Mouse (Mus musculus): ENCODE data around the gene Myh14. TPM values are rescaled to one million over a fixed set of nuclear protein-coding genes. Genes with fewer than 3 reads are reported as not detected.

Myh14 gene
- polyA plus RNA-seq, 1 experiment from 2014 or later = 4.3 TPM

- ATAC-seq (ENCODE audit: low FRiP score) = no peak
- Histone ChIP-seq H3K9ac (no peak overlapping the region), H3K4me2 (replicated peaks) (no peak overlapping the region), H3K4me3 (no peak overlapping the region), H3K36me3 (no peaks in the 10 kb centered on the region), H3K9me3 (replicated peaks) (no peaks in the 10 kb centered on the region), H3K27ac (no peak overlapping the region), H3K27me3 (no peaks in the 10 kb centered on the region; the same call in 1 of the 2 replicates), H3K4me1 (no peaks in the 10 kb centered on the region)
- WGBS = 53% methylated on average over 8 of the region's 8 CpGs
These were observed 107.4 kb downstream of the Myh14 start for GRCm38 (mm10) chr7:44563284-44563683.

GRCm38 (mm10) chr7:44560435-44561400, 109.9 kb downstream of the Myh14 start:
- Histone ChIP-seq H3K9ac (no peak overlapping the region), H3K4me1 (no peaks in the 10 kb centered on the region), H3K36me3 (no peaks in the 10 kb centered on the region), H3K9me3 (replicated peaks) (no peaks in the 10 kb centered on the region), H3K4me2 (replicated peaks) (no peak overlapping the region), H3K4me3 (no peak overlapping the region), H3K27me3 (peaks cover 9% of the 10 kb centered on the region), H3K27ac (no peak overlapping the region)
- ATAC-seq (ENCODE audit: low FRiP score) = peak; percentile 58; the same call in 1 of the 2 replicates
- 54% methylated on average over 18 of the region's 18 CpGs for WGBS

GRCm38 (mm10) chr7:44557629-44558028, 113.0 kb downstream of the Myh14 start:
- no peaks in the 10 kb centered on the region for H3K36me3 ChIP-seq
- peaks cover 10% of the 10 kb centered on the region for H3K27me3 ChIP-seq
- no peak for ATAC-seq (ENCODE audit: low FRiP score)
- H3K9ac ChIP-seq = no peak overlapping the region
- H3K9me3 ChIP-seq (replicated peaks) = no peaks in the 10 kb centered on the region
- H3K4me3 ChIP-seq = no peak overlapping the region
- H3K4me2 ChIP-seq (replicated peaks) = no peak overlapping the region
- no peak overlapping the region for H3K27ac ChIP-seq
- H3K4me1 ChIP-seq = peaks cover 8% of the 10 kb centered on the region
- WGBS = 76% methylated on average over 2 of the region's 2 CpGs

Other genes starting within 250 kb of the Myh14 start
- 12.6 and 12.7 TPM in 2 replicates for gene Lrrc4b, start 241.8 kb downstream of the Myh14 start, polyA plus RNA-seq (2016; fragmentation: Nextera tagmentation; extraction: Ambion mirVana)
- 1.3 and 3.9 TPM in 2 replicates for gene Aspdh, start 205.5 kb downstream of the Myh14 start, polyA plus RNA-seq (2016; fragmentation: Nextera tagmentation; extraction: Ambion mirVana)
- gene Josd2, start 202.9 kb downstream of the Myh14 start, polyA plus RNA-seq (2016; fragmentation: Nextera tagmentation; extraction: Ambion mirVana) = 60.5 and 65.1 TPM in 2 replicates
- gene Emc10, start 174.3 kb downstream of the Myh14 start, polyA plus RNA-seq (2016; fragmentation: Nextera tagmentation; extraction: Ambion mirVana) = 134 and 142 TPM in 2 replicates
- 25.2 and 26.0 TPM in 2 replicates for gene Fam71e1, start 174.3 kb downstream of the Myh14 start, polyA plus RNA-seq (2016; fragmentation: Nextera tagmentation; extraction: Ambion mirVana)
- gene Mybpc2, start 146.2 kb downstream of the Myh14 start, polyA plus RNA-seq (2016; fragmentation: Nextera tagmentation; extraction: Ambion mirVana) = 0.22 TPM in 1 of 2 replicates, not detected in the other
- gene Spib, start 138.8 kb downstream of the Myh14 start, polyA plus RNA-seq (2016; fragmentation: Nextera tagmentation; extraction: Ambion mirVana) = 0.08 and 0.10 TPM in 2 replicates
- gene Pold1, start 122.0 kb downstream of the Myh14 start, polyA plus RNA-seq (2016; fragmentation: Nextera tagmentation; extraction: Ambion mirVana) = 72.1 and 73.5 TPM in 2 replicates
- gene Nr1h2, start 116.9 kb downstream of the Myh14 start, polyA plus RNA-seq (2016; fragmentation: Nextera tagmentation; extraction: Ambion mirVana) = 71.5 and 75.8 TPM in 2 replicates
- gene Napsa, start 98.5 kb downstream of the Myh14 start, polyA plus RNA-seq (2016; fragmentation: Nextera tagmentation; extraction: Ambion mirVana) = 0.87 and 1.2 TPM in 2 replicates
- gene Kcnc3, start 80.2 kb downstream of the Myh14 start, polyA plus RNA-seq (2016; fragmentation: Nextera tagmentation; extraction: Ambion mirVana) = 3.4 and 3.8 TPM in 2 replicates
- gene Izumo2, start 37.9 kb upstream of the Myh14 start, polyA plus RNA-seq (2016; fragmentation: Nextera tagmentation; extraction: Ambion mirVana) = not detected in 2 replicates
- 32.7 and 34.0 TPM in 2 replicates for gene Vrk3, start 77.6 kb upstream of the Myh14 start, polyA plus RNA-seq (2016; fragmentation: Nextera tagmentation; extraction: Ambion mirVana)
- gene Zfp473, start 80.2 kb upstream of the Myh14 start, polyA plus RNA-seq (2016; fragmentation: Nextera tagmentation; extraction: Ambion mirVana) = 2.3 and 2.8 TPM in 2 replicates
- 69.8 and 73.9 TPM in 2 replicates for gene Nup62, start 145.2 kb upstream of the Myh14 start, polyA plus RNA-seq (2016; fragmentation: Nextera tagmentation; extraction: Ambion mirVana)
- 1.8 and 2.5 TPM in 2 replicates for gene Il4i1, start 145.5 kb upstream of the Myh14 start, polyA plus RNA-seq (2016; fragmentation: Nextera tagmentation; extraction: Ambion mirVana)
- 3.9 and 4.6 TPM in 2 replicates for gene Atf5, start 145.8 kb upstream of the Myh14 start, polyA plus RNA-seq (2016; fragmentation: Nextera tagmentation; extraction: Ambion mirVana)
- 99.3 and 101 TPM in 2 replicates for gene Akt1s1, start 178.1 kb upstream of the Myh14 start, polyA plus RNA-seq (2016; fragmentation: Nextera tagmentation; extraction: Ambion mirVana)
- 103 and 110 TPM in 2 replicates for gene Tbc1d17, start 178.2 kb upstream of the Myh14 start, polyA plus RNA-seq (2016; fragmentation: Nextera tagmentation; extraction: Ambion mirVana)
- 34.7 and 35.1 TPM in 2 replicates for gene Pnkp, start 186.3 kb upstream of the Myh14 start, polyA plus RNA-seq (2016; fragmentation: Nextera tagmentation; extraction: Ambion mirVana)
- 606 and 662 TPM in 2 replicates for gene Ptov1, start 198.9 kb upstream of the Myh14 start, polyA plus RNA-seq (2016; fragmentation: Nextera tagmentation; extraction: Ambion mirVana)
- 153 and 155 TPM in 2 replicates for gene Med25, start 221.9 kb upstream of the Myh14 start, polyA plus RNA-seq (2016; fragmentation: Nextera tagmentation; extraction: Ambion mirVana)
- gene Fuz, start 225.2 kb upstream of the Myh14 start, polyA plus RNA-seq (2016; fragmentation: Nextera tagmentation; extraction: Ambion mirVana) = 19.1 and 22.7 TPM in 2 replicates

Measured in hindbrain, embryonic 12.5 days (tissue).